Mouse (Mus musculus): ENCODE results near the gene Atl2.

The Atl2 gene

DNA sequence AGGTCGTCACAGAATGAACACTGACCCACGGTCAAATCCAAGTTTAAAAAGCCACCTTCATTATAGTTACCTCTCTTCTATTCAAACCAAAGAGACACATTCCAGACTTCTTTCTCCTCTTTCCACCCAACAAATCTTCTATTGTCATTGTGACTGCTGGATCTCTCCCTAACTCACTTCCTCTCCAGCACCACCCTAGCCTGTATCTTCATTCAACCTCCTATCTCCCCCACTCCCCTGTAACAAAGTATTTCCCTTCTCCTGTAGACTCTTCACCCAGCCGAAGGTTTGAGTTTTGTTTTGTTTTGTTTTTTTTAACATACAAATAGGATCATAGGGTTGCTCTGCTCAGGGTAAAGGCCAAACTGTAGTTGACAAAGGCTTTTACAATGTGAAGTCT is 1.7 kb upstream of the Atl2 start:
- no peak for DNase-seq

DNA sequence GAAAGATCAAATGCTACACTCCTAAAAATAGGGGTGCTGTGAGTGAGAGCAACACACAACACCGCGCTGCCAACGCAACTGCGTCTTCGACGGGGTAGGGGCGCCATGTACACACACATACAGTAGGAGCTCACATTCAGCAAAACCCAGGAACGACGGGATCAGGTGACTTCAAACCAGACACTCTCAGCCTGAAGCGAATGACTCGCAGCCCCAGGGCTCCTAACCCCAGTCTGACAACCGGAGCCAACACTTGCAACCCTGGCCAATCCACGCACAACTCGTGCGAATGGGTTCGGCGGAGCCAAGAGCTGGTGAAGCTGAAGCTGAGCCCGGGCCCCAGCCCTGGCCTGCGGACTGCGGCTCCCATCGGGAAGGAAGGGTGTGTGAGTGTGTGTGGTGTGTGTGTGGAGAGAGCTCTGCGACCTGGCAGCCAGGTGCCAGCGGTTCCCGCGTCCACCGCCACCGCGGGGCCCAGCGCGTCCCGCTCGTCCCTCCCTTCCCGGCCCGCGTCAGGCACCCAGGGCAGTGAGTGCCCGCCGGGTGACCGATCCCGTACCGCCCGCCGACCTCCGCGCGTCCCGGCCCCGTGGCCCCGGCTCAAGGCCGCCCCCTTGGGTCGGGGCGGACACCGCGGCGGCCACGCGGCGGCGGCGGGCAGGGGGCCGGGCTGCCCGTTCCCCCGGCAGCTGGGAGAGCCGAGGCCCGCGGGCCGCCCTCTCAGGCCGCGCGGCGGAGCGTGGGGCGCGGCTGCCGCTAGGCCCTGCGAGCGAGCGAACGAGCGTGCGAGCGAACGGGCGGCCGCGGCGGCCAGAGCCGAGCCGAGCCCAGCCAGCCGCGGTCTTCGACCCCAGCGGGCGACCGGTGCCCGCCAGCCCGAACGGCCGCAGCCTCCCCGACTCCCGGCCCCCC is 696 bp downstream of the Atl2 start:
- peak; percentile 55 to 73 for DNase-seq

DNA sequence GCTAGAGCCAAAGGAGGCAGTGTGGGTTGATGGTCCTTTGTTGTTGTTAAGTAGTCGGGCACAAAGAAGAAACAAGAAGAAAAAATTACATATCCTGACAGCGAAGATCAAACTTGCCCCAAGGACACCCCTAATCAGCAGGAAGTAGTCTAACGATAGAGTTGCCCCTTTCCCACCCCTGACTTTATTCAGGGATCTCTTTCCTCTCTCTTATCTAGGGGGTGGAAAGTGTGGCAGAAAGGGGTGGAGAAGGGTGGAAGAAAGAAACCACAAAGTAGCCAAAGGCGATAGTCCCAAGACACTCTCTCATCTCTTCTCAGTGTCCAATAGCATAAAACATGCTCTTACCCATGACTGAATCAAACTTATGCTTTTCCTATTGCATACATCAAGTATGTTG is 1.9 kb downstream of the Atl2 start:
- DNase-seq, result no peak

DNA sequence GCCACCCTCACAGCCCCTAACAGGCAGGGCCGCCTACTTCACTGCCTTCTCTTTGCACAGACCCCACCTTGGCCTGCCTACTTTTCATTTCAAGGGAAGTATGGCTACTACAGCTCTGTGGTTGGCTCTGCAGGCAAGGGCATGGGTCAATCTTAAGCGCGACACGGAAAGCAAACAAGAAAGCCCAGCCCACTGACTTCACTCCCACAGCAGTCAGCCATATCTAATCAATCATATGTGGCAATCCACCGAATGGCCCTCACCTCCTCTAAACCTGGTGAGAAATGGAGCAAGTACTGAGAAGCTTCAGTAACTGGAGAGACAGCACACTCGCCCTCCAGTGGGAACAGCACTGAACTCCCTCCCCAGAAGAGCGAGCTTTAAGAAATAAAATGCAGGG is 4.0 kb downstream of the Atl2 start:
- no peak for DNase-seq

DNA sequence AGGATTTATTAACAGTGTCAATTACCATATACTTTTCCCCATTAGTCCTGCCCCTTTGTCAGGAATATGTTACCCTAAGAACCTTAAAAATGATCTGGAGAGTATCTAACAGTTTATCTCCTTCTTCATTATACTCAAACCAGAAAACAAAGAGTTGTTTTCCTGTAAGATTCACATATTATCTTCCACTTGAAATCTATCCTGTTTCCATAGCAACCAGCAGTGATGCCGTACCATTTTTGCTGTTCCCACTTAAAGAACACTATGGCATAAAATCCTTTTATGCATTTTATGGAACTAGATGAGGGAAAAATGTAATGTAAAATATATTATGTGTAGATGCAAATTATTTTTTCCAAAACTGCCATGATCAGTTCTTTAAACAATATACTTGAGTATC is 8.0 kb downstream of the Atl2 start:
- no peak for DNase-seq

DNA sequence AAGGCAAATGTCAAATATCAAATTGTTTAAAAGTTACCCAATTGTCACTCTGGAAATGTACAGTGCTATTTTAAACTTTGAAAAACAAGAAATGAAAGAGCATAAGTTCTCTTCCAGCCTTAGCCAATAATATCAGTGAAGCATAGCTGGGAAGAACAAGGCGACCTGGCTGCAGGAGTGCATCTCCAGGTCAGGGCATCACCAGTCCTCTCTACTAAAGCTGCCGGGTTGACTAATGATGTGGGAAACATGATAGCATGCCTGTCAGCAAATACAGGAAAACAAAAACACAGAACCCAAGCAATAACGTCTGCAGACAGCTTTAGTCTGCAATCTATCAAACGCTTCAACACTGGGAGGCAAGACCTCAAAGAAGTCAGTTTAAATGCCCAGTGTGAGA is 12.7 kb downstream of the Atl2 start:
- DNase-seq, result no peak

DNA sequence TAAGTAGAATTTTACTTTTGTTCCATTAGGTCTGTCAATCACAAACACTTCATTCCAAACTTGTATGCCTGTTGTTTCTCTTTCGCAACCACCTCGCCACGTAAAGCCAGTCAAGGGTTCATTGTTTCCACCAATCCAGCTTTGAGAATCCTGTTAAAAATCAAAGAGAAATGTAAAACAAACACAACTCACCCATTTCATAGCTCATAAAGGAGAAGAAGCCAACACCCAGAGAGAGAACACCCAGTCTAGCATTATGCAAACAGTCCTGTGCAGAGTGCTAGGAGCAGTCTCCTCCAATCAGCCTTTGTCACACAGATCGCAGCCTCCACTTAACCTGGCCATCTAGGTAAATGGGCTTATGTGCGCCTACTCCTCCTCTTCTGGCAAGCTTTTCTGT is 30.9 kb downstream of the Atl2 start:
- DNase-seq, result no peak

DNA sequence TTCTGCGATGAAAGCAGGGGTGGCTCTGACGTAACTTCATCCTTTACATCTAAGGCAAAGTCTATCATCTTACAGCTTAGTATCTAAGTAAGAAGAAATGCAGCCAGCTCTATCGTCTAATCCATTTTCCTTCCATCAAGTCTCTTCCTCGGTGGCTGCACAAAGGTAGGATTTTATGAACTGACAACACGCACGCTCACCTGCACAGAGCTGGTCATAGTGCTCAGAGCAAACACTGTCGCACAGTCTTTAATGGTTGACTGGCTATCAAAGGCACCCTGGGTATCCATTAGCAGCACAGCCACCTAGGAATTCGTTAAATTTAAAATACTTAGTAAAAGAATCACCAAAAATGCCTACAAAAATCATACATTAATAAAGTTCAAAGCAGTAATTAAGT is 31.4 kb downstream of the Atl2 start:
- no peak for DNase-seq

DNA sequence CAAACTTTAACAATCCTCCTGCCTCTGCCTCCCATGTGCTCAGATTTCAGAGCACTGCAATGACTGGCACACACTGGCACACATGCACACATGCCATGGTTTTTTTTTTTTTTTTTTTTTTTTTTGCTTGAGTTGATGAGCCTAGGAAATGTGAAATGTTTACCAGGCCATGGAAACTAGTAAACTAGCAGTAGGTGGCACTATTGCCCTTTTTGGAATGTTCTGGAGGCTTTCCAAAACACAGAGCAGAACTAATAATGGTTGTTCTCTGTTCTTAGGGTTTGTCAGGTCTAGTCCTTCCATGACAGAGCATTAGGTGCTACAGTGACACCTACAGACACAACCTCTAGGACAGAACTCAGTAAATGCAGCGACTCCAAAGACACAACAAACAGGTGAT is 33.9 kb downstream of the Atl2 start:
- peak in 1 of 2 experiments; percentile 49 for DNase-seq

DNA sequence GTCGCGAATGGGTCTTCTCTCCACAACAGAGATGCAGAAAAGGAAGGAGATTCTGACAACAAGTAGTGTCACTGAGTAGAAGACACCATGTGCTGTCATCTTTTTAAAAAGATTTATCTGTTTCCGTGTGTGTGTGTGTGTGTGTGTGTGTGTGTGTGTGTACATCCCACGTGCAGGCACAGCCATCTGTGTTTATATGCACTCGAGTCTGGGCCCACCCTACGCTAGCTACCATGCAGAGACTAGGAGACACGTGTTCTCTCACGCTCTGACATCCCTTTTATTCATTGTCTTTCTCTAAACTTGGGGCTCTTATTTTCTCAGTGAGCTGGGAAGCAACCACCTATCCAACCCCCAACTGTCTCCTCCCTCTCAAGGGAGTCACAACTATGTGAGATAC is 40.4 kb downstream of the Atl2 start:
- no peak for DNase-seq

DNA sequence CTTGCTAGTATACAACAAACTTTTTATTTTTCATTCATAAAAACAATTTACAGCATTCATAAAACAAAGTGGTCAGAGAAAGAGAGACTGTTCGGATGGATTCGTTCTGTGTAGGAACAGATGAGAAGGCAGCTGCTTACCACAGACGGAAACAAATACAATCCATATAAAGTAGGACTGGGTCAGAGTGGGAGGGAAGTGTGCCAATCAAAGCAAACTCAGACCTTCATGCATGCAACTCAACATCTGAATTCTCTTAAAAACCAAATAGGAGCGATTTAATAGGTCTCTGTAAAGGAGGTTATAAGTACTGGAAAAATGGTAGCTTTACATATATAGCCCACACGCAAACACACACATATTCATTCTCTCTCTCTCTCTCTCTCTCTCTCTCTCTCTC is 47.5 kb downstream of the Atl2 start:
- DNase-seq, result no peak

DNA sequence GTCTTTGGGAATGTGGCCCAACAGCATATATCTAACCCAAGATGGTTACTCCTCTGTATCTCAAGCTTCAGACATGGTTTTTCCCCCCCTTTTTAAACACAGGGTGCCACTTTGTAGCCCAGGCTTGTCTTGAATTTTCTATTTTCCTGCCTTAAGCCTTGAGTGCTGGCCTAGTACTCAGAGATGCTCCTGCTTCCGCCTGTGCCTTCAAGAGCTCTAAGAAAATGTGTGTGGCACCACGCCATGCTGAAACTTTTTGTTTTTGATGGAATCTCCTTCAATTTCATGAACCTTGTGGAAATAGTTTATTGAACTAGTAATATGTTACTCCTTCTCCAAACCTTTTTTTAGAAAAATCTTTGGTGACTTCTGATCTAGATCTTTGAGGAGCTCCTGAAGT is 49.7 kb downstream of the Atl2 start:
- DNase-seq, result no peak

DNA sequence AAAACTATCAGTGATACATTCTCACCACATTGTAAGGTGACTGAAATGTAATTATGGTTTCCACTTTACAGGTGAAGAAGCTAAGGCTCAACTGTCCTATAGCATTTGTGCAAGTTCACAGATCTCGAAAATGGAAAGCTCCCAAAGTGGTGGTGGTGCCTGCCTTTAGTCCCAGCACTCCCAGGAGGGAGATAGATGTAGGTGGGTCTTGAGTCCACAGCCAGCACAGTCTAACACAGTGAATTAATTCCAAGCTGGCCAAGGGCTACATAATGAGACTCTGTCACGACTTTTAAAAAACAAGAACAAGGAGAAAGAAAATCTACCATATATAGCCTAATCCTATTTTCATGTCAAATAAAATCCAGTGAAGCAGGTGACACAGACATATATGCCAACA is 50.2 kb downstream of the Atl2 start:
- DNase-seq, result no peak

DNA sequence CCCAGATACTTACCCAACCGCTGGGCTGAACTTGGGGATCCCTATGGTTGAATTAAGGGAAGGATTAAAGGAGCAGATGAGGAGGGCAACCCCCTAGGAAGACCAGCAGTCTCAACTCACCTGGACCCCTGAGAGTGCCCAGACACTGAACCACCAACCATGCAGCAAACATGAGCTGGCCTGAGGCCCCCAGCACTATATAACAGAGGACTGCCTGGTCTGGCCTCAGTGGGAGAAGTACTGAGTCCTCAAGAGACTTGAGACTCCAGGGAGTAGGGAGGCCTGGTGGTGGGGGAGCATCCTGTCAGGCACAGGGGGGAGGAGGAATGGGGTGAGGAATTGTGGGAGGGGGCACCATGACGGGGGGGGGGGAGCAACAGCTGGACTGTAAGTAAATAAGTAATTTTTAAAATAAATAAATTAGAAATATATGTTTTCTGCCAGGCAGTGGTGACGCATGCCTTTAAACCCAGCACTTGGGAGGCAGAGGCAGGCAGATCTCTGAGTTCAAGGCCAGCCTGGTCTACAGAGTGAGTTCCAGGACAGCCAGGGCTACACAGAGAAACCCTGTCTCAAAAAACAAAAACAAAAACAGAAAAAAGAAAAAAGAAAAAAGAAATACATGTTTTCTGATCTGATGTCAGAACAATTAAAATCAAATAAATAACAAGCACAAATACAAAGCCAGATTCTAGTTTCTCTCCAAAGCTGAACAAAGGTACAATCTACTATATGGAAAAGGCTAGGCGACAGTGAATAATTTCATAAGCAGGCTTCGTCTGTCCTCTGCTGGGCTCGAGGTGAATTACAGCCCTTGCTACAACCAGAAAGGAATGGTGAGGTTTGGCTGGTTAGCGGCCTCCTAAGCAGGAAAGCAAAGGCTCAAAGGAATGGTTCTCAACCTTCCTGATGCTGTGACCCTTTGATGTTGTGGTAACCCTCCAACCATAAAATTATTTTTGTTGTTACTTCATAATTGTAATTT is 55.4 kb downstream of the Atl2 start:
- DNase-seq, result peak; percentile 59 to 78

DNA sequence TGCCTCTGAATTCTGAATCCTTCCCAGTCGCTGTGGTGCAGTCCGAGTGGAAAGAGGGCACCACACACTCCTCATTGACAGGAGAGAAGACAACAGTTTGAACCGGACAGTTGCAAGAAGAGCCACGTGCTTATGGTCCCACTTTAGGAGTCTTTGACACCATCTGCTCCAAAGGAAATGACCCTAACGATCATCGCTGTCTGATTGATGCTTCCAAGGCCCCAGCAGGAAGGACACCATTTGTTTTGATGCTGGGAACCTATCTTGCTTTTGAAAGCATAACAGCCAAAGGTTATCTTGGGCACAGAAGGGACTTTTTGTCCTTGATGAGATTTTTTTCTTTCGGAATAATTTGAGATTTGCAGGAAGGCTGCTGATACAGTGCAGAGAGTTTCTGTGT is 58.9 kb downstream of the Atl2 start:
- no peak for DNase-seq

DNA sequence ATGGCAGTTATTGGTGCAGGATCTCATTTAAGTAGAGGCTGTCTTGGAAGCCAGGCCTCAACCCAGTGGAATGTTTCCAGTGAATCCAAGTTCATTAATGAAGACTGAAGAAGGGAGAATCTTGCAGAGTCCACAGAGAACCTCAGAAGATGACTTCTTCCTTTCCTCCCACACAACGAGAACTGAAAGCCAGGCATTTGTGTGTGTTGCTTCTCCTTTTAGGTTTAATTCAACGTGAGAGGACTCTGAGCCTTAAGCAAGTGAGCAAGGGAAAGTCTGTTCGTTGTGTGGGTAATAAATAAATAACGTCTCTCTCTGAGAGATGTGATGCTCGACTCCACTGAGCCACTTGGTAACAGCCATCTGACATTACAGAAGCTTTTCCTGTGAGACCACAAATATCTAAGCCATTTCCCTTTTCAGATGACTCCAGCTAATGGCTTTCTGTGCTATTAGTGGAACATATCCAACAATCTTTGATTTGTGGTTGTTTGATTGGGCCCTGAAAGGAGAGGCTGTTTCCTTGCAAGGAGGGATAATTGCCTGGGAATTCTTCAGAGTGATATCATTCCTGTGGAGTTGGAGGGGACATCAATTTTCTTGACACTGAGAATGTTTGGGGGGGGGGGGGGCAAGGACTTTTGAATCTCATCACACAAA is 60.1 kb downstream of the Atl2 start:
- DNase-seq, result no peak

DNA sequence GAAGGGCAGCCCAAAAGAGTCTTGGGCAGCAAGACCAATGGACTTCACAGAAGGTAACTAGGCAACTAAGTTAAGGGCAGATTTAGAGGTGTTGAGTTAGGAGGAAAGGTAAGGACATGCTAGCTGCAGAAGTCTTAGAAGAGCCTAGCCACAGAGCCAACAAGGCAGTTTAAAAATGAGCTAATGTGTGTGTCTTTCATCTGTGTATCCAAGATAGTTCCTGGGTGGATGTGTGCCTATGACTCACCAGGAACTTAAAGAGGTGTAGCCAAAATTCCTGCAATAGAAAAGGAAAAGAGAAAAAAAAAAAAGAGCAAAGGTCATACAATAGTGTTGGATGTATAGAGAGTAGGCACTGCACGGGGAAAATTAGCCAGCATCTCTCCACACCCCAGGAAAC is 63.6 kb downstream of the Atl2 start:
- DNase-seq, result no peak

DNA sequence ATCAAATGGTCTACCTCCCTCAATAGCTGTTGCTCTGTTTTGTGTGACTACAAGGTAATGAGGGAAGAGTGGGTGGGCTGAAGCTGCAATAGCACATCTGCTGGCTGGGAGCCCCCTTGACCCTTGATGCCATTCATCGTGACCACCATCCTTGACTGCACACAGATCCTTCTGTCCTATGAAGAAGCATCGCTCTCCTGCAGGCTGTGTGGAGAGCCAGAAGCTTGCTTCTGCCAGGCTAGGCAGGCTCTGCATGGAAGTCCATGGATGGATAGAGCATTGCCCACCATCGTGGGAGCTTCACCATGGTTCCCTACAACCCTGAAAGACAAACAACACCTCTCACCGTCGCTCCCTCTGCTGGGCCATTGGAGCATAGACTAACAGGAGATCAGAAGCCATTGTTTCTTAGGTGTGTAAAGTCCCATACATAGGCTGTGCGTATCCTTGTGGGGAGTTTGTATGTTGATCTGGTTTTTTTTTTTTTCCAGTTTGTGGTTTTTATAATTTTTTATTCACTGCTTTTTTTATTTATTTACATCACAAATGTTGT is 69.4 kb downstream of the Atl2 start:
- no peak for DNase-seq

DNA sequence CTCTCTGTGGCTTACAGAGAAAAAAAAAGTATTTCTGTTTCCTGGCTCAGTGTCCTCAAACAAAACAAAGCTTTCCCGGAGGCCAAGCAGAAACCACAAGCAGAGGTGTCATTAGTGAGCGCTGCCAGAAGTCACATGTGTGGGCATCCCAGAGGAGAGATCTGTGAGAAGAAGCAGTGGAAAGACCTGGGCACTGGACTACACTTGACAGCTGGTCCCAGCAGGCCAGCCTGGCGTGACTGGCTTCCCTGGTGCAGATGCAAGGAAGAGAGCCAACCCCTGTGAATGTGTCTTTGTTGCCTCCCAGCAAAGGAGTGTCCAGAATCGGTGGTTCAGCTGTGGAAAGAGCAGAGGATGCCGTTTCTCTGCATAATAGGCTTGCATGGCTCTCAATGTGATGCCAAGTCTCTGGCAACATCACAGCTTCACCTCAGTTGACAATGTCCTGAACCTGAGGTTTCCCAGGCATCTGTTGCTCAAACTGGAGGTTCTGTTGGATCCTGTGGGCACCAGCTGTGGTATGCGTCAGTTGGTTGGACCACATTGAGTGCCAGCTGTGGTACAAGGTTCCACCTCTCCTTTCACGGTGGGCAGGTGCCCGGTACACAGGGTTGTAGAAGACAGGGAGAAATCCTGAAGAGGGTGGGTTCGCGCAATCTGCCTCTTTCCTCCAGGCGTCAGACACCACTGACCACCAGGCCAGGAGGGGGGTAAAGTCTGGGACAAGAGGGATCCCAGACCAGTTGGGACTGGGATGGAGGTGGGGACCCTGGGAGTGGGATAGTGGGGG is 70.5 kb downstream of the Atl2 start:
- peak in 1 of 2 experiments; percentile 58 for DNase-seq

DNA sequence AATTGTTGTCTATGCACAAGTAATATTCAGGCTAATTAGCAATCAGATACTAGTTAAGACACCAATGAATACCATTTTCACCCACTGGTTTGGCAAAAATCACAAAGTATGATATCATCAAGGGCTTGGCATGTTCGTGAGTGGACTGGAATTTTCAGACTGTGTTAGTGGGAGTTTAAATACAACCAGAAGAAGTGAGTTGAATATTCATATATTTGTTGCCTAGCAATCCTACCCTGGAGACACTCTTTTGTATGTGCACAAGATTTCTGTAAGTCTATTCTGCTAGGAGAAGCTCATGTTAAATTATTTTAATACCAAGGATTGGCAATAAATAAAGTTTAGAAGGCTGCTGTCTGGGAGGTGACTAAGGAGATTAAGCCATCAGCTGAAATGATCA is 71.5 kb downstream of the Atl2 start:
- no peak for DNase-seq

DNA sequence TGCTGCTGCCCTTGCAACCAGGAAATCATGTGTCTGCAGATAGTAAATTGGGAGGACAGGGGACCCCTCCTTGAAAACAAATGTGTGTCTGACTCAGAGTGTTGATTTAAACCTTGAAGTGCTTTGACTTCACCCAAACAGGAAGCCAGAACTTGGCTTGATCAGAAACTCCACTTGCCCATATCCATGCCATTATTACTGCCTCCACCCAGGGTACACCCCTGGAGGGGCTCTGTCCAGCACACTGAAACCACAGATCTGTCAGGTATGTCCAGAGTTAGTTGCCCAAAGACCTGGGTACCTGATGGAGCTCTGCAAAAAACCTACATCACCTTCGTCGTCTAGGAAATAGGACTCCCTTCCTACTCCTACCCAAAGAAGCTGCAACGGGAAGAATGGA is 77.0 kb downstream of the Atl2 start:
- DNase-seq, result no peak

DNA sequence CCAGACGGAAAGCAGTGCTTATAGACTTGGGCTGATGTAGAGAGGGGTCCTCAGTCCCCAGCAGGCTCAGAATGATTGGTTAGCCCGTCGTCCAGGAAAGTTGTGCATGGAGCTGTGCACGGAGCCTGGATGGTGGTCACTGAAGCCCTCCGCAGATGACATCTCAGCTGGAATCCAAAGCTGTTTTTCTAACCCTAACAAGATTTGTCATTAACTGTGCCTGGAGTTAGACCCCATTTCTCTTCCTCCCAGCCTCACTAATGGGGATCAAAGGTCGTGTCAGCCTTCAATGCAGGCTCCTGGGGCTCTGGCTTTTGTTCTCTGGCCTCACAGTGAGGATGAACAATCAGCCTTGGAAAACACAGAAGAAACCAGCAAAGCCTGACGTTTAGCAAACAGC is 77.9 kb downstream of the Atl2 start:
- no peak for DNase-seq
